Mouse (Mus musculus): ENCODE measurements around the gene 4930467E23Rik.
"Not testable (repeated sequence)": the region's sequence is repeated elsewhere in the genome, so short reads cannot be mapped to it uniquely, and the experiment has no call there.

The 4930467E23Rik gene

DNA sequence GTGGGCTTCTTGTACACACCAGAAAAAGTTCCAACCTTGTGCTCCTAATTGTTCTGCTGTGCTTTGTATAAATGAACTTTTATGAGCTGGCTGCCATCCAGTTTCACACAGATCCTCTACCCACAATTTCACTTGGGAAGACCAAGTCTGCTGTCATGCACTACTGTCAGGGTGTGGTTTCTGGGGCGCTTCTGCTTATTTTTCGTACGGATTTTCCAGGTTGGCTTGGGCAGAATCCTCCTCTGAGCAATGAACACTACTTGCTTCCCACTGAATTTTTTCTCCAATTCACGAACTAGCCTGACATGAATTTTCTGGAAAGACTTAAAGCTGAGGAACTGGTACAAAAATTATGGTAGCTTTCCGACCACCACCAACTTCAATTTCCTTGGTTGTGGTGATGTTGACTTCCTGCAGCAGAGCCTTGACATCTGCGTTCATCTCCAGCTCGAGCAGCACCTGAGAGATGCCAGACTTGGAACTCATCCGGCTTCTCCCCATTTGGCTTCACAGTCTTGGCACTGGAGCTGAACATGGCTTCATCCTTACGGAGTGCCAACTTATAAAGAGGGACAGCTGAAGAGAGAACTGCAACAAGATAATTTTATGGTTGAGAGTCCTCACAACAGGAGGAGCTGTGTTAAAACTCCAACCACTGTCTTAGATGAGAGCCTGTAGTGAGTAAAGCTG lies 18.1 kb upstream of the 4930467E23Rik start:
- not testable (repeated sequence) for DNase-seq

DNA sequence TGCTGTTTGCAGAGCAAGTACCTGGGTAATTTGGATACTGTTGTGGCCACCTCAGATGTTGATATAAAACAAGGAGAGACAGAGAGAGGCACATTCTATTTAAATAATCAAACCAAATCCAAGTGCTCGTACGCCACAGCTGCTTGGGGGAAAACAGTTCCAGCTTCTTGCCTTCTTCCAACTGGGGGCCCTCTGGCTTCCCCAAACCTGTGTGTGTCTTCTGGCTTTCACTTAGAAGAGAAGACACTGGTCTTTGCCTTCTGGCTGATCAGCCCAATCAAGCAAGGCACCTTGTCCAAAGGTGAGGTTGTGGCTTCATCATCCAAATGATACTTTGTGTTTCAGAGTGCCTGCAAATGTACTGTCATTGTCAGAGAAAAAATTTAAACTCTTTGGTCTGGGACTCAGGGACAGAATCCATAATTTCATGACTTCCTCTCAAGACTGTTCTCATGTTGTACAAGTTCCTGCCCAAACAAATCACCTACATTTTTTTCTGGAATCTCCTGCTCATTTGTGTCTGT lies 17.1 kb upstream of the 4930467E23Rik start:
- DNase-seq: not testable (repeated sequence)

DNA sequence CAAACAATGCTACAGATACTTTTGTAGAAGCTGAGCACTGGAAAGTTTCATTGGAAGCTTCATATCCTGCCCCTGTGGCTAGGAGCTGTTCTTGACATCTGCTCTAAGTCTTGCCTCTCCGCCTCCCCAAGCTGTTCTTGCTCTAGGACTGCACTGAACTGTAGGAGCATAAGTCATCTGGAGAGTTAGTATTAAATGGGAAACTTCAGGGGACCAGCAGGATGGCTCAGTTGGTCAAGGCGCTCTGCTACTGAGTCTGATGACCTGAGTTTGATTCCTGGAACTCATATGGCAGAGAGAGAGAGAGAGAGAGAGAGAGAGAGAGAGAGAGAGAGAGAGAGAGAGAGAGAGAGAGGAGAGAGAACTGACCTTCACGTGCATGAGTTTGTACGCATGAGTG lies 16.6 kb upstream of the 4930467E23Rik start:
- not testable (repeated sequence) for DNase-seq

DNA sequence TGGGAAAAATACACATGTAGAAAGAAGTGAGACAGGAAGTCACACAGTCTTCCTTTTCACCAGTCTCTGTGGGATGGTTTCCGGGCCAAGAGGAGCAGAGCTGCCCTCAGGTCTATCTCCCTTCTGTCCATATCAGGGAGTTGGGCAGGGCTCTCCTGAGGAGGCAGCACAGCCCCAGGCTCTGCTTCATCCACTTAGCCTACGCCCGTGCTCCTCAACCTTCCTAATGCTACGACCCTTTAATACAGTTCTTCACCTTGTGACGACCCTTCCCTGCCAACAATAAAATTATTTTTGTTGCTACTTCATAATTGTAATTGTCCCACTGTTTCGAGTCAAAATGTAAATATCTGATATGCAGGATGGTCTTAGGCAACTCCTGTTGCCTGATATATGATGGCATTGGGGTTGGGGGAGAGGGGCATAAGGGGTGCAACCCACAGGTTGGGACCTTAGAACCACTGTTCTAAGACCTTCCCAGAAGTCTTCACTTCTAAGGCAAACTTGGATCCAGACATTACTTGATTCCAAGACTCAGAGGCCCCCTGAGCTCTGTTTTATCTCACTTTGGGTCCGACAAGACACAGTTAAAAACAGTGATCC lies 16.0 kb upstream of the 4930467E23Rik start:
- DNase-seq: not testable (repeated sequence)

DNA sequence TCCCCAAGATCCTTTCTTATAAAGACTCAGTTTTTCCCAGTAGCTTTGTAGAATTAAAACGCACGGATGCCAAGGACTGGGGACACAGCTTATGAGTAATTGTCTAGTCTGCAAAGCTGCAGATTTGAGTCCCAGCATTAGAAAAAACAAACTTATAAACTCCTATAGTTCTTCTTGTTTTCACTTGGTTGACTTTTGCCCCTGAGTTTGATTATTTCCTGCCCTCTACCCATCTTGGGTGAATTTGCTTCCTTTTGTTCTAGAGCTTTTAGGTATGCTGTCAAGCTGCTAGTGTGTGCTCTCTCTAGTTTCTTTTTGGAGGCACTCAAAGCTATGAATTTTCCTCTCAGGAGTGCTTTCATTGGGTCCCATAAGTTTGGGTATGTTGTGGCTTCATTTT lies 14.9 kb upstream of the 4930467E23Rik start:
- DNase-seq: not testable (repeated sequence)

DNA sequence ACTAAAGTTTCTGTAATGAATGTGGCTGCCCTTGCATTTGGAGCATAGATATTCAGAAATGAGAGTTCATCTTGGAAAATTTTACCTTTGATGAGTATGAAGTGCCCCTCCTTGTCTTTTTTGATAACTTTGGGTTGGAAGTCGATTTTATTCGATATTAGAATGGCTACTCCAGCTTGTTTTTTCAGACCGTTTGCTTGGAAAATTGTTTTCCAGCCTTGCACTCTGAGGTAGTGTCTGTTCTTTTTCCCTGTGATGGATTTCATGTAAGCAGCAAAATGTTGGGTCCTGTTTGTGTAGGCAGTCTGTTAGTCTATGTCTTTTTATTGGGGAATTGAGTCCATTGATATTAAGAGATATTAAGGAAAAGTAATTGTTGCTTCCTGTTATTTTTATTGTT lies 14.1 kb upstream of the 4930467E23Rik start:
- not testable (repeated sequence) for DNase-seq

DNA sequence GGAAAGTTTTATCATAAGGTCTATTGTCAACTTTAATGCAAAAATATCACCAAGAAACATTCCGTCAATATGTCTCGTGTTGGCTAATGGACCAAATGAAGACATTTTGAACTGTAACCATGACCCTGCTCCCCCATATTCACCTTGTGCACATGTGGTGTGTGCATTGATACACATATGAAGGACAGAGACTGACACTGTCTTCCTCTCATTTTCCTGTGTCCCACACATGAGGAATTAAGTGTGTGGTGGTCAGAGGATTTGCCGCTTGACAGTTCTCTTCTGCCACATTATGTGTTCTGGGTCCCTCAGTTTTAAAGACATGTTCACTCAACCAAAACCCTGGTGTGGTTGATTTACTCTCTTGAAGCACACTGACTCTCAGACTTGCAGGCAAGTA lies 11.5 kb upstream of the 4930467E23Rik start:
- peak in 1 of 2 experiments; percentile 48 for DNase-seq

DNA sequence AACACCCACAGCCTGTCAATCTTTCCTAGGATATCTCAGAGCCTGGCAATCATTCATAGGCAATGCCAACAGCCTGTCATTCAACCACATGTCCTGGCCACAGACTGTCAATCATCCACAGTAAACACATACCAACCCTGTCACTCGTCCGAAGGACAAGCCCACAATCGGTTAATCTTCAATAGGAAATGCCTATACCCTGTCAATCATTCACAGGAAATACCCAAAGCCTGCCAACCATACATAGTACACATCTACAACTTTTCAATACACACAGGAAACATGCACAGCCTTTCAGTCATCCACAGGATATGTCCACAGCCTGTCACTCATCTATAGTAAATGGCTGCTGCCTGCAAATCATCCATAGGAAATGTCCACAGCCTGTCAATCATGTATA lies 9.9 kb upstream of the 4930467E23Rik start:
- DNase-seq: peak; percentile 85 to 94

DNA sequence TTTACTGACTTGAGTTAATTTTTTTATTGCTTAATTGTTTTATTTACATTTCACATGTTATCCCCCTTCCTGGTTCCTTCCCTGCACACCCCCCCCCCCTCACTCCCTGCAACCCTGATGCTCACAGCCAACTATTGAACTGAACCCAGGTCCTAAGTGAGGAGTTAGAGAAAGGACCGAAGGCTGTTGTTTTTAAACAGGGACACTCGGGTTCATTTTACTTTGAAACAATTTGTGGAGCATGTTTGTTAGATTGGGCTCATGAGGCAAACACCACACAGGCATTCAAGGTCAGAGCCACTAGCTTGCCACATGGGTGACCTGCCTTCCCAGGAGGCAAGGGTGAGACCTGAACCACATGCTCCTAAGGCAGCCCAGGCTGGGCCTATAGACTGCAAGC lies 4.5 kb upstream of the 4930467E23Rik start:
- not testable (repeated sequence) for DNase-seq

DNA sequence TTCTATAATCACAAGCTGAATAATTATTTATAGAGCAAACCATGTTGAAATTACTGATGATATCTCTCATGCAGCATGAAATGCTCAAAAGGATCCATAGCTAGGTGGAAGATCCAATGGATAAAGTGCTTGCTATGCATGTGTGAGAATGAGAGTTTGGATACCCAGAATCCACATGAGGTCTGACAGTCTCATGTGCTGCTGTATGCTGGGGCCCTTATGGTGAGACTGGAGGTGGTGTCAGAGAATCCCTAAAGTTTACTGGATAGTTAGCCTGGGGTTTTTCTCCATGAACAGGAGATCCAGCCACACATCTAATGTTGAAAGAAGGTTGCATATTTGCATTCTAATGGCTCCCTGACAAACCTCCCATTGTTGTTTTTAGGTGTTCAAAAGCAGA lies 22.4 kb downstream of the 4930467E23Rik start:
- DNase-seq: not testable (repeated sequence)

DNA sequence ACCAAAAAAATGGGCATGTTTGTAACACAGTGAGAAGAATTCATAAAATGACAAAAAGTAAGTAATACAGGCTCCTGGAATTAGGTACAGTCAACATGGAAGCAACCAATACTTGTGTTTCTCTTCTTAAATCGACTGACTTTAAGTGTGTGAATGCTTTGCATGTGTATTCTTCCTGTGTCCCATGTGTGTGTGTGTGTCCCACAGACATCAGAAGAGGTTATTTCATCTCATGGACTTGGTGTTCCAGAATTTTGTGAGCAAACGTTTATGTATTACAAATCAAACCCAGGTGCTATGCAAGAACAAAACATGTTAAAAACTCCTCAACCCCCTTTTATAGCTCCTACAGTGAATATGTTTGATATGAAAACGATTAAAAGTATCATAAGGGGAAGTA lies 24.8 kb downstream of the 4930467E23Rik start:
- not testable (repeated sequence) for DNase-seq

DNA sequence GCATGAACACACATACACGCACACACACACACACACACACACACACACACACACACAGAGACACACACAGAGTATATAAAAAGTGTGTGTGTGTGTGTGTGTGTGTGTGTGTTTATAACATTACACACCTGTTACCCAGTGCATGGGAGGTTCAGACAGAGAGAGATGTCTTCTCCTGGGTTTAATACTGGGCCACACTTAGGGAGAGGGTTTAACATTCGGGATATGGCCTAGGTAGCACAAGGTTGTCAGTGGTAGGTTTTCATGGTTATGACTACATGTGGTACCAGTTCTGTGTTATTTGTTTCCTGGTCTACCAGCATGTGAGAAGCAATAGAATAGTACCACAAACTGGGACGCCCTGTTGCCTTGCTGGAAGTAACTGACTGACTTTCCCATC lies 25.6 kb downstream of the 4930467E23Rik start:
- DNase-seq: not testable (repeated sequence)

DNA sequence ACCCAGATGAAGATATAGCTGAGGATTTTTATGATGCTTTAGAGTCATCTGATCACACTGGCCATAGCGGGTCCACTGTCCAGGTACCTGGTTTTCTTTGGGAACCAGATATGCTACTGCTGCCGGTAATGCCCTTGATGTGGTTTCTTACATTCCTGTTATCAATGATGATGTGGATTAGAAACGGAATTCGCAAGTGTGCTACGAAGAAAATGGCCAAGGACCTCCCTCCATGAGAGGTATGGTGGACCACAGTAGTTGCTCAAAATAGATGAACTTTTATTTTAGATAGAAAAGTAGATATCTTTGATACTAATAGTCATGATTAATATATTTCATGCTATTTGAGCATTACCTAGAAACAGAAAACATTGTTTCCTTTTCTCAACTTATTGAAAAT lies 32.3 kb downstream of the 4930467E23Rik start:
- peak in 1 of 2 experiments; percentile 2 for DNase-seq

DNA sequence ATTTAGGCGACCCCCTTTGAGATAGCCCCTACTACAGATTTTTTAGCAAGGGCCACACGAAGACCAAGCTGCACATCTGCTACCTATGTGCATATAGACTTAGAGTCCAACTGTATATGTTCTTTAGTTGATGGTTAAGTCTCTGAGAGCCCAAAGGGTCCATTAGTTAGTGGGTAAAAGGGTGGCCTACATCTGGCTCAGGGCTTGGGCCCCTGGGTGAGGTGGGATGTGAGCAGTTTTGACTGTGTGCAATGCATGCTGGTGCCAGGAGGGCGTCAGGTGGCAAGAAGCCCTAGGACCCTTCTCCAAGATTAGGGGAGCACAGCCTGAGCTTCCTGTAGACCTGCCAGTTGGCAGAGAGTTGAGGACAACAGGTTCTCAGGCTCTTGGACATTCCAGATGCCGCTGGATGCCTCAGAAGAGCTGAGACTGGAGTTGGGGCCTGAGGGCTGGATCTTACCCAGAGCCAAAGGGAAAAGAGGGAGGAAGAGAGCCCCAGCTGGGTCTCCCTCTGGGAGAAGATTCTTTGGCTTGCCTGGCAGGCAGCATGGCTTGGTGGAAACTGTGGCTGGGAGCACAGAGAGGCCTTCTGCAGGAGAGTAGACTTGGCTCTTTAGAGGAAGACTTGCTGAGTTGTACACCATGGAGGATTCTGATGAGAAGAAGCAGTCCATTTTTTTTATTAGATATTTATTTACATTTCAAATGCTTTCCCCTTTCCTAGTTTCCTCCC lies 33.6 kb downstream of the 4930467E23Rik start:
- peak in 1 of 2 experiments; percentile 17 for DNase-seq

DNA sequence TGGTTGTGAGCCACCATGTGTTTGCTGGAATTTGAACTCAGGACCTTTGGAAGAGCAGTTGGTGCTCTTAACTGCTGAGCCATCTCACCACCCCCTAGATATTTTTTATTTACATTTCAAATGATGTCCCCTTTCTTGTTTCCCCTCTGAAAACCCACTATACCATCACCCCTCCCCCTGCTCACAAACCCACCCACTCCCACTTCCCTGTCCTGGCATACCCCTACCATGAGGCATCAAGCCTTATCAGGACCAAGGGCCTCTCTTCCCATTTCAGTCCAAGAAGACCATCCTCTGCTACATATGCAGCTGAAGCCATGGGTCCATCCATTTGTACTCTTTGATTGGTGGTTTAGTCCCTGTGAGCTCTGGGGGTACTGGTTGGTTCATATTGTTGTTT lies 36.2 kb downstream of the 4930467E23Rik start:
- DNase-seq: peak in 1 of 2 experiments; percentile 19

DNA sequence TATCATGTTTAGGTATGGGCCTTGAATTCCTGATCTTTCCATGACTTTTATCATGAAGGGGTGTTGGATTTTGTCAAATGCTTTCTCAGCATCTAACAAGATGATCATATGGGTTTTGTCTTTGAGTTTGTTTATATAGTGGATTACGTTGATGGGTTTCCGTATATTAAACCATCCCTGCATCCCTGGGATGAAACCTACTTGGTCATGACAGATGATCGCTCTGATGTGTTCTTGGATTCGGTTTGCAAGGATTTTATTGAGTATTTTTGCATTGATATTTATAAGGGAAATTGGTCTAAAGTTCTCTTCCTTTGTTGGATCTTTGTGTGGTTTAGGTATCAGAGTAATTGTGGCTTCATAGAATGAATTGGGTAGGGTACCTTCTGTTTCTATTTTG lies 44.1 kb downstream of the 4930467E23Rik start:
- DNase-seq: peak in 1 of 2 experiments; percentile 3

DNA sequence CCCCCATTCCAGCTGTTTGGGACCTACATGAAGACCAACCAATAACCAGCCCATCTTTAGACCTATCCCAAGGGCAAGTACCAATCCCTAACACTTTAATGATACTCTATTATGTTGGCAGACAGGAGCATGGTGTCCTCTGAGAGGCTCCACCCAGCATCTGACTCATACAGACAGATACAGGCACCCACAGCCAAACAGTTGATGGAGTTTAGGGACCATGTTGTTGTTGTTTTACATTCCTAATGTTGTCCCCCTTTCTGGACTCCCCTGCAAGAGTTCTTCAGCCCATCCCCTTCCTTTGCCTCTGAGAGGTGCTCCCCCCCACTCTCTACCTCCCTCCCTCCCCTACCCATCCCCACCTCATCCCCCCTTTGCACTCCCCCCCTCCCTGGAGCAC lies 46.9 kb downstream of the 4930467E23Rik start:
- DNase-seq: not testable (repeated sequence)

DNA sequence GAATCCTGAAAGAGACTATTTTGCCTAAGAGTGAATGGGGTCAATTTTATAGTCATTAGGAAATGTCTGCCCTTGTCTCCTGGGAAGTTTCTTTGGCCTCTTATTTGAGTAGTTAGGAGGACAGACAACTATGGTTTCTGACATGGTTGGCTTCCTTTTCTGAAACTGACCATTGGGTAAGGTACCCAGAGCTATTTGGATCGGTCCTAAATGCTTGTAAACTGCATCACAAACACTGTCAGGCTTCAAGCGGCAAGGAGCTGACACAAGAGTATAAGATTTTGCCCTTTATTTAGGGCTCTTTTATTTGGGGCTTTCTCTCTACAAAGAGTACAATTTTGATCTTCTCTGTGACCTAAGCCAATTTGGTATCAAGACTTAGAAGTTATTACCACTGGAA lies 48.1 kb downstream of the 4930467E23Rik start:
- DNase-seq: not testable (repeated sequence)

DNA sequence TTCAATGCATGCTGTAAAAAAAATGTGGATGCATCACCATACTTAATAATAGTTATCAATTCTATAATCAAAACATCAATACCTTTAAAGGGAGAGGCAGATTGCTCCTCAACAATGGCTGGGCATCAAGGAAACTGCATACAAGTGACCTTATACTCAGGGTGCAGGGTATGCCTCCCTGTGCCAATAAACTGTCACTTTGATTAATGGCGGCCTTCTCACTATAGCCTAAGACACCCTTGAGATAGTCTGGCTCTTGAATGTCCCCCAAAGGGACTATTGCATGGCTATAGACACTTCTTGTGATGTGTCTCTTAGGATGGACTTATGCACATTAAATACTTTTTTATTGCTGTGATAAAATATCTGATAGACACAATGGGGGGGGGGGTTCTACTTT lies 48.8 kb downstream of the 4930467E23Rik start:
- DNase-seq: not testable (repeated sequence)

DNA sequence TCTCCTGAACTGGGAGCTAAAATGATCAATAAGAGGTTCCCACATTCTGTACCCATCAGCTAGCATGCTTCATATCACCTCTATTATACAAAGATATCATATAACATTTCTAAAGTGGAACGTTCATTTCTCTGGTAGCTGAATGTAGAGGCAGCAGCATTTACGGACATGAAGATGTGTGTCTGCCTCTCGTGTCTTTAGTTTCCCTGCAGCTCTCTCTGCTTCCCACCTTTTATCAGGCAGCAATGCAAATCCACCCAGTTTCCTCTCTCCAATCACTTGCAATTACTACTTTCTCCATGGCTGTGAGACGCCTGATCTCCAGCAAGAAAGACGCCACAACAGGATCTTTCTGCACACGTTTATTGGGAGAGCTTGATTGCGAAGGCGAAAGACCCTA lies 49.5 kb downstream of the 4930467E23Rik start:
- DNase-seq: not testable (repeated sequence)

DNA sequence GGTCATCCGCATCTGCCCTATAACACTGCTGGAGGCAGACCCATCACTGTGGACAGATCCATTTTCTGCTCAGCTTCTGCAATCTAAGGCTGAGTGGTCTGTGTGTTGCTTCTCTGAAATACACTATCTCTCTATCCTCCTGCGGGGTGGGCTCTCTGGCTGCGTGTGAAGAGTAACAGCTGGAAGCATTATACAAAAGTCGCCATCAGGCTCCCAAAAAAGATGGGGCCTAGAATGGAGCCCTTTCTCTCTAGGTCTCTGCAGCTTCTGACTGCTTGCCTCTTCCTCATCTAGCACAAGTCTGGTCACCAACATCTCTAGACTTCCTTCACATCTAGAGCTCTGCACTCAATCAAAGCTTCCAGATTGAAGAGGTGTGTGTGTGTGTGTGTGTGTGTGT lies 50.8 kb downstream of the 4930467E23Rik start:
- not testable (repeated sequence) for DNase-seq

DNA sequence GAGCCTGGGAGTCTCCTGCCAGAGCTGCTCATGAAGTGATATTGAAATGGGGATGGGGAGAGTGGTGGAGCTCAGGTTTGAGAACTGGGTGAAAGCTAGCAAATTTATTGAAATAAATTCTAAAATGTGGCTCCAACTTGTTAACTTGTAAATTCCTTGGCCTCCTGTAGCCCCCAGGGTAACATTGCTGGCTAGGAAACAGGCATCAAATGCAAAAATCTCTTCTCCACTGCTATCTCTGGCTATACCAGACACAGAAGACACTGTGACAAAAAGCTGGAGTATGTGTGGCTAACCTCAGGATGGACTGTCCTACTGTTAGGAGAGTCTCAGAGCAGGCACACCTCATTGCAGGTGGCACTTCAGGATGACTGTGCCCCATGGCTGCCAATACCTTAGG lies 51.3 kb downstream of the 4930467E23Rik start:
- not testable (repeated sequence) for DNase-seq

DNA sequence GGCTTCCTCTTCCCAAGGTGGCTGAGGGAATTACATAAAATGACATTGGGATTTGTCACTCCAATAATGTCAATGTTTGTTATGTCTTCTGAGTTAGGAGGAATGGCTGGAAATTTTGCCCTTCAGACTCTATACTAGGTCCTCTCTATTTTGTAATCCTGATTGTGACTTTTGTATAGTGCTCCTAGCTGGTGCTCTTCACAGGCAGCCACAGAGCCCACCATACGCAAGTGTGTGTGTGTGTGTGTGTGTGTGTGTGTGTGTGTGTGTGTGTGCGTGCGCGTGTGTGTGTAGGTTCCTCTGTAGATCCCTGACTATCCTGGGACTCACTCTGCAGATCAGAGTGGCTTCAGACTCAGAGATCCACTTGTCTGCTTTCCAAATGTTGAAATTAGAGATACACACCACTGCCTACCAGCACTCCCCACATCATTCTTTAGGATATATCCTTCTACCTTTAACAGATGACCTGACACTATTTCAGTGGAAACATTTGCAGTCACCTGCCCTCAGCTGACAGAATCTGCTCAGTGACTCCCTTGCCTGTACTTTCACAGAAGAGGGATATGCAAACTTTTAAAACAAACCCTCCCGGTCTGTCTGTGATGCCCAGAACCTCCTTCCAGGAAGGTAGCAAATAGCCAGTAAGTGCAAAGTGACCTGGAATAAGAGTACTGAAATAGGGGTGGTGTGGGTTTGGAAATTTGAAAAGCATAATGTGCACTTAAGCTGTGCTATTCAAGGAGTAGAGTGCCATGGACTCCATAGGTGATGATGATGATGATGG lies 52.1 kb downstream of the 4930467E23Rik start:
- not testable (repeated sequence) for DNase-seq
